Mouse (Mus musculus): ENCODE results near the gene Dync2h1.

DNA sequence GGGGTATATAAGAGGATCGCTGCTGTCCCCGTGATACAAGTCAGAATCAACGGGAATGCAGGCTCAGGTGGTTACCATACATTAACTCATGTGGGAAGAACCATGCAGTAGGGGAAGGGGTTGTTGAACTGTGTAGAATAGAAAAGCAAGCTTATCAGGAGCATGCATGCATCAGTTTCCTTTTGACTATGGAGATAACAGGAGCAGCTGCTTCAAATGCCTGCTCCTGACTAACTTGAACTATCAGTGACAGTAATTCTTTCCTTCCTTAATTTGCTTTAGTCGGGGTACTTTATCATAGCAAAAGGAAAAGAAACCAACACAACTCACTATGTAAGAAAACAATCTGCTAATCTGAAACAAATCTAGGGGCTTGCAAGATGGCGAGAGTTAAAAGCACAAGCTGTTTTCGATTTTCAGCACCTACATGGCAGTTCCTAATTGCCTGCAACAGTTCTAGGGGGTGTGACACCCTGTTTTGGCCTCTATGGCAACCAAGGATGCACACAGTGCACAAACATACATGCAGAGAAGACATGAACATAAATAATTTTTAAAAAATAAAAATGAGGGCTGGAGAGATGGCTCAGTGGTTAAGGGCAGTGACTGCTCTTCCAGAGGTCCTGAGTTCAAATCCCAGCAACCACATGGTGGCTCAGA, 16.8 kb downstream of the Dync2h1 start:
- TF ChIP-seq CTCF (IDR thresholded peaks at IDR 0.05; ENCODE audit: extremely low read depth, insufficient read depth, insufficient read length, insufficient replicate concordance) (no peak), POLR2A (IDR thresholded peaks at IDR 0.05; ENCODE audit: low read depth, low read length) (no peak)

Measured in spleen, adult 2 months (tissue).